Mouse (Mus musculus): ENCODE data around the gene Sh2b3. TPM values are rescaled to one million over a fixed set of nuclear protein-coding genes. Genes with fewer than 3 reads are reported as not detected.

Sh2b3 gene
- total and polyA plus RNA-seq, 3 experiments = 22.8 to 38.3 (median 35.4) TPM

DNA sequence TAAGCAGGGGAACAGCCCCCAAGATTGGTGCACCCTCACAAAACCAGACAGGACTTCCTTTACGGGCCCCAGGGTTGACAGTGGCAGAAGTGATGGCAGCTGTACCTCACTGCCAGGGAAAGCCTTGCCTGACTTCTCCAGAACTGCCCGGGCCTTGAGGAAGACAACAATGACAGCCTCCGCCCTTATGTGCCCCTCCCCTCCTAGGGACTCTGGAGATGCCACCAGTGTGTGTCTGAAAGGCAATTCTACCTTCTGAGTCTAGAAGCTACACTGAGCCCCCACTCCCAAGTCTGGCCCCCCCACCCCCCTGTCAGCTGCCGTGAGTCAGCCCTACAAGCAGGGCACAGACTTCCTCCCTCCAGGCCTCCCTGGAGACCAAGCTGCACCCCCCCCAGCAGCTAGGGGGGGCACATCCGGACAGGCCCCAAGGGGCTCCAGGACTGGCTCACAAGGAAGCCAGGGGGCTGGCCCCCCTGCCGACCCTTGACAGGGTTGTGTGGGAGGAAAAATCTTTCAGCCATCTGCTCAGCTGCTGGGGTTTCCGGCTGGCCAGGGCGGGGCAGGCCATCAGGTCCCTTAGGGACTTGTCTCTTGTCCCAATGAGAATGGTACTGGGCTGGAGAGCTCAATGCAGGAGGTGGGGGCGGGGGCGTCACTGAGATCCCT lies 3.7 kb downstream of the Sh2b3 start (continued):
- TF ChIP-seq SIN3A (IDR thresholded peaks at IDR 0.05; ENCODE audit: low read length) = peak; percentile 96
- TF ChIP-seq ZC3H11A (IDR thresholded peaks at IDR 0.05; ENCODE audit: low read depth, low read length) = no peak
- TF ChIP-seq TCF12 (IDR thresholded peaks at IDR 0.05; ENCODE audit: low read depth, low read length) = peak; percentile 99
- no peak for TF ChIP-seq MAX (IDR thresholded peaks at IDR 0.05; ENCODE audit: low read length)
- no peak for TF ChIP-seq CTCF (conservative IDR thresholded peaks at IDR 0.05 in 1 of 2, IDR thresholded peaks at IDR 0.05 in 1 of 2; ENCODE audit: low read depth in 2 of 2, low read length in 2 of 2)
- TF ChIP-seq BHLHE40 (IDR thresholded peaks at IDR 0.05; ENCODE audit: low read depth, low read length) = peak; percentile 89
- 0 out of 2 replicates have a peak, but pooled peaks have one; percentile 41 for TF ChIP-seq MXI1 (IDR thresholded peaks at IDR 0.05; ENCODE audit: low read depth, low read length)
- TF ChIP-seq NELFE (IDR thresholded peaks at IDR 0.05; ENCODE audit: low read depth, low read length) = peak; percentile 62; the same call in 1 of the 2 replicates
- peak; percentile 85 for TF ChIP-seq RCOR1 (conservative IDR thresholded peaks at IDR 0.05; ENCODE audit: low read depth, low read length)
- peak; percentile 100 for TF ChIP-seq MAZ (IDR thresholded peaks at IDR 0.05; ENCODE audit: low read depth, low read length)
- TF ChIP-seq UBTF (IDR thresholded peaks at IDR 0.05; ENCODE audit: low read depth, low read length) = peak; percentile 8; the same call in 1 of the 2 replicates
- peak; percentile 31; the same call in 1 of the 2 replicates for TF ChIP-seq CHD1 (IDR thresholded peaks at IDR 0.05; ENCODE audit: low read depth, low read length)
- no peak for TF ChIP-seq JUN (IDR thresholded peaks at IDR 0.05; ENCODE audit: insufficient read depth, low read depth, low read length)
- no peak for TF ChIP-seq SMC3 (IDR thresholded peaks at IDR 0.05; ENCODE audit: low read depth, low read length)
- TF ChIP-seq POLR2AphosphoS2 (IDR thresholded peaks at IDR 0.05; ENCODE audit: low read depth, low read length) = peak; percentile 70
- no peak for TF ChIP-seq PAX5 (IDR thresholded peaks at IDR 0.05; ENCODE audit: low read length)
- TF ChIP-seq NRF1 (IDR thresholded peaks at IDR 0.05; ENCODE audit: low read depth, low read length) = 0 out of 2 replicates have a peak, but pooled peaks have one; percentile 23
- TF ChIP-seq USF2 (conservative IDR thresholded peaks at IDR 0.05; ENCODE audit: low read depth, low read length) = no peak
- TF ChIP-seq USF1 (IDR thresholded peaks at IDR 0.05; ENCODE audit: low read depth, low read length) = no peak
- peak; percentile 50; the same call in 1 of the 2 replicates for TF ChIP-seq HCFC1 (IDR thresholded peaks at IDR 0.05; ENCODE audit: low read depth, low read length)
- TF ChIP-seq MYC (IDR thresholded peaks at IDR 0.05; ENCODE audit: low read depth, low read length) = no peak
- TF ChIP-seq POLR2A (IDR thresholded peaks at IDR 0.05; ENCODE audit: low read depth, low read length) = no peak; the same call in 1 of the 2 replicates

DNA sequence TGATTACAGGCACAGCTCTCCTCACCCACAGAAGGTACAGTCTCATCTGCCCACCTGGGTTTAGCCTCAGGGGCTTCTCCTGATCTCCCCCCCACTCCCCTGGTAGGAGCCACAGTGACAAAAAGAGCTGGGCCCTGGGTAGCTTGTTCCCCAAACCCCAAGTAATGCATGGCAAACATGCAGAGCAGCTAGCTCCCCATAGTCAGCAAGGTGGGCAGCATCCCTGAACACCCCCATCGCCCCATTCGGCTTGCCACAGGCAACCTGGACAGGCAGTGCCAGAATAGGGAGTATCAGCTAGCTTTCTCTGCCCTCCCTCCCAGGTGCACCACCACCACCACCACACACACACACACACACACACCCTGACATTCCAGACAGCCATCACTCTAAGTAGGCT lies 4.3 kb downstream of the Sh2b3 start:
- Histone ChIP-seq H3K27ac (ENCODE audit: insufficient read depth, low read depth) (peak overlapping the region; percentile 84), H3K4me2 (ENCODE audit: insufficient read depth, low read depth, poor library complexity, severe bottlenecking) (peak overlapping the region; percentile 74), H3K27me3 (replicated peaks) (no peaks in the 10 kb centered on the region), H3K79me2 (replicated peaks; ENCODE audit: control insufficient read depth, extremely low read depth, insufficient read depth, poor library complexity, severe bottlenecking) (peaks cover 75% of the 10 kb centered on the region), H3K9me3 (replicated peaks; ENCODE audit: low read length) (peaks cover 2% of the 10 kb centered on the region), H3K4me3 (replicated peaks in 1 of 3; ENCODE audit: low read depth in 2 of 3, low read length in 2 of 3, poor library complexity in 1 of 3) (peak overlapping the region; percentile 32 to 86 (median 71)), H3K36me3 (replicated peaks in 1 of 2; ENCODE audit: control insufficient read depth in 1 of 2, insufficient read depth in 1 of 2, low read length in 1 of 2) (peaks cover 41 to 45% of the 10 kb centered on the region in 2 experiments), H3K4me1 (ENCODE audit: control insufficient read depth in 1 of 2, insufficient read depth in 2 of 2) (peaks cover 25 to 34% of the 10 kb centered on the region in 2 experiments), H3K9ac (ENCODE audit: insufficient read depth, low read depth) (peak overlapping the region; percentile 39; the same call in 1 of the 2 replicates)
- no peak for DNase-seq (ENCODE audit: extremely low read depth)
- dilution Hi-C loops (cut with MboI; ENCODE audit: extremely low pct_ligation_motif_present, extremely low pct_unique_long_range_greater_than_20kb, low sequenced_read_pairs) (no loop called here), in situ Hi-C loops (cut with MboI; ENCODE audit: low pct_ligation_motif_present, low pct_unique_long_range_greater_than_20kb, low sequenced_read_pairs) (no loop called here)
- no peak for TF ChIP-seq CTCF (conservative IDR thresholded peaks at IDR 0.05 in 1 of 2, IDR thresholded peaks at IDR 0.05 in 1 of 2; ENCODE audit: low read depth in 2 of 2, low read length in 2 of 2)
- TF ChIP-seq MAZ (IDR thresholded peaks at IDR 0.05; ENCODE audit: low read depth, low read length) = no peak
- no peak for TF ChIP-seq ZKSCAN1 (IDR thresholded peaks at IDR 0.05; ENCODE audit: borderline replicate concordance, low read depth, low read length)
- TF ChIP-seq TBP (conservative IDR thresholded peaks at IDR 0.05; ENCODE audit: low read depth, low read length) = no peak
- no peak for TF ChIP-seq MYC (IDR thresholded peaks at IDR 0.05; ENCODE audit: low read depth, low read length)
- TF ChIP-seq JUND (conservative IDR thresholded peaks at IDR 0.05; ENCODE audit: low read depth, low read length) = no peak
- TF ChIP-seq E2F4 (IDR thresholded peaks at IDR 0.05; ENCODE audit: insufficient replicate concordance, low read depth, low read length) = no peak
- TF ChIP-seq IRF4 (IDR thresholded peaks at IDR 0.05; ENCODE audit: low read depth, low read length) = no peak
- no peak for TF ChIP-seq SMC3 (IDR thresholded peaks at IDR 0.05; ENCODE audit: low read depth, low read length)
- no peak for TF ChIP-seq MEF2A (IDR thresholded peaks at IDR 0.05; ENCODE audit: borderline replicate concordance, low read depth, low read length)
- no peak for TF ChIP-seq PAX5 (IDR thresholded peaks at IDR 0.05; ENCODE audit: low read length)
- no peak for TF ChIP-seq KAT2A (IDR thresholded peaks at IDR 0.05; ENCODE audit: insufficient replicate concordance, low read length)
- no peak for TF ChIP-seq USF1 (IDR thresholded peaks at IDR 0.05; ENCODE audit: low read depth, low read length)
- no peak for TF ChIP-seq JUN (IDR thresholded peaks at IDR 0.05; ENCODE audit: insufficient read depth, low read depth, low read length)
- no peak for TF ChIP-seq ZC3H11A (IDR thresholded peaks at IDR 0.05; ENCODE audit: low read depth, low read length)
